Mouse (Mus musculus): Measurements from ENCODE around the gene Pik3r2. TPM values are rescaled to one million over a fixed set of nuclear protein-coding genes. Genes with fewer than 3 reads are reported as not detected.

The Pik3r2 gene
- polyA plus RNA-seq, 1 experiment from 2014 or later = 56.8 TPM

GRCm38 (mm10) chr8:70753151-70753550 is 23.4 kb downstream of the Pik3r2 start:
- Histone ChIP-seq H3K9me3 (no peaks in the 10 kb centered on the region), H3K27me3 (peaks cover 12% of the 10 kb centered on the region), H3K36me3 (no peaks in the 10 kb centered on the region), H3K9ac (peak overlapping the region; percentile 14; the same call in 1 of the 2 replicates), H3K27ac (peak overlapping the region; percentile 78), H3K4me3 (peak overlapping the region; percentile 10; the same call in 1 of the 2 replicates), H3K4me1 (peaks cover 32% of the 10 kb centered on the region), H3K4me2 (peak overlapping the region; percentile 47)
- ATAC-seq (ENCODE audit: borderline replicate concordance, extremely low read depth, low FRiP score, low TSS enrichment) = no peak
- WGBS = 14% methylated on average over 21 of the region's 21 CpGs

- peaks cover 32% of the 10 kb centered on the region for H3K4me1 ChIP-seq
- peaks cover 22% of the 10 kb centered on the region for H3K27me3 ChIP-seq
- H3K4me3 ChIP-seq = no peak overlapping the region
- H3K9me3 ChIP-seq = no peaks in the 10 kb centered on the region
- H3K27ac ChIP-seq = peak overlapping the region; percentile 78
- no peaks in the 10 kb centered on the region for H3K36me3 ChIP-seq
- no peak for ATAC-seq (ENCODE audit: borderline replicate concordance, extremely low read depth, low FRiP score, low TSS enrichment)
- no peak overlapping the region; the same call in 1 of the 2 replicates for H3K4me2 ChIP-seq
- no peak overlapping the region for H3K9ac ChIP-seq
- 19% methylated on average over 11 of the region's 11 CpGs for WGBS
These were observed 24.3 kb downstream of the Pik3r2 start for GRCm38 (mm10) chr8:70752000-70752764.

GRCm38 (mm10) chr8:70750128-70750680 is 26.3 kb downstream of the Pik3r2 start:
- Histone ChIP-seq H3K4me3 (no peak overlapping the region), H3K27ac (no peak overlapping the region), H3K4me1 (peaks cover 28% of the 10 kb centered on the region), H3K4me2 (no peak overlapping the region), H3K27me3 (peaks cover 42% of the 10 kb centered on the region), H3K9ac (no peak overlapping the region), H3K36me3 (no peaks in the 10 kb centered on the region), H3K9me3 (no peaks in the 10 kb centered on the region)
- no peak for ATAC-seq (ENCODE audit: borderline replicate concordance, extremely low read depth, low FRiP score, low TSS enrichment)
- WGBS = 75% methylated on average over 13 of the region's 13 CpGs

- Histone ChIP-seq H3K4me1 (peaks cover 27% of the 10 kb centered on the region), H3K27ac (no peak overlapping the region), H3K9me3 (no peaks in the 10 kb centered on the region), H3K27me3 (peaks cover 52% of the 10 kb centered on the region), H3K36me3 (no peaks in the 10 kb centered on the region), H3K4me3 (no peak overlapping the region), H3K4me2 (no peak overlapping the region), H3K9ac (no peak overlapping the region)
- no peak for ATAC-seq (ENCODE audit: borderline replicate concordance, extremely low read depth, low FRiP score, low TSS enrichment)
- WGBS = 74% methylated on average over 19 of the region's 19 CpGs
These were observed 27.3 kb downstream of the Pik3r2 start for GRCm38 (mm10) chr8:70749097-70749674.

GRCm38 (mm10) chr8:70748246-70749096 is 28.0 kb downstream of the Pik3r2 start:
- 82% methylated on average over 23 of the region's 23 CpGs for WGBS
- ATAC-seq (ENCODE audit: borderline replicate concordance, extremely low read depth, low FRiP score, low TSS enrichment) = no peak

GRCm38 (mm10) chr8:70747211-70747890 is 29.2 kb downstream of the Pik3r2 start:
- no peak overlapping the region for H3K4me2 ChIP-seq
- H3K4me3 ChIP-seq = no peak overlapping the region
- WGBS = 85% methylated on average over 18 of the region's 18 CpGs
- no peaks in the 10 kb centered on the region for H3K9me3 ChIP-seq
- H3K27ac ChIP-seq = no peak overlapping the region
- peaks cover 70% of the 10 kb centered on the region for H3K27me3 ChIP-seq
- peaks cover 20% of the 10 kb centered on the region for H3K4me1 ChIP-seq
- no peak for ATAC-seq (ENCODE audit: borderline replicate concordance, extremely low read depth, low FRiP score, low TSS enrichment)
- no peak overlapping the region for H3K9ac ChIP-seq
- no peaks in the 10 kb centered on the region for H3K36me3 ChIP-seq

More at GRCm38 (mm10) chr8:70748246-70749096, 28.0 kb downstream of the Pik3r2 start:
- peaks cover 27% of the 10 kb centered on the region for H3K4me1 ChIP-seq
- no peak overlapping the region for H3K4me3 ChIP-seq
- H3K27ac ChIP-seq = no peak overlapping the region
- no peak overlapping the region for H3K9ac ChIP-seq
- H3K4me2 ChIP-seq = no peak overlapping the region
- H3K36me3 ChIP-seq = no peaks in the 10 kb centered on the region
- H3K9me3 ChIP-seq = no peaks in the 10 kb centered on the region
- peaks cover 59% of the 10 kb centered on the region for H3K27me3 ChIP-seq

- ATAC-seq (ENCODE audit: borderline replicate concordance, extremely low read depth, low FRiP score, low TSS enrichment) = no peak
- no peaks in the 10 kb centered on the region for H3K36me3 ChIP-seq
- H3K4me3 ChIP-seq = no peak overlapping the region
- H3K4me2 ChIP-seq = no peak overlapping the region
- WGBS = 56% methylated on average over 9 of the region's 9 CpGs
- H3K4me1 ChIP-seq = peaks cover 15% of the 10 kb centered on the region
- H3K9me3 ChIP-seq = no peaks in the 10 kb centered on the region
- H3K27ac ChIP-seq = no peak overlapping the region
- no peak overlapping the region for H3K9ac ChIP-seq
- peaks cover 77% of the 10 kb centered on the region for H3K27me3 ChIP-seq
These were observed 29.8 kb downstream of the Pik3r2 start for GRCm38 (mm10) chr8:70746676-70747075.

- no peak overlapping the region for H3K9ac ChIP-seq
- H3K4me3 ChIP-seq = no peak overlapping the region
- H3K4me1 ChIP-seq = peaks cover 15% of the 10 kb centered on the region
- no peaks in the 10 kb centered on the region for H3K36me3 ChIP-seq
- H3K4me2 ChIP-seq = no peak overlapping the region
- ATAC-seq (ENCODE audit: borderline replicate concordance, extremely low read depth, low FRiP score, low TSS enrichment) = no peak
- 46% methylated on average over 19 of the region's 19 CpGs for WGBS
- no peaks in the 10 kb centered on the region for H3K9me3 ChIP-seq
- H3K27me3 ChIP-seq = peaks cover 86% of the 10 kb centered on the region
- no peak overlapping the region for H3K27ac ChIP-seq
These were observed 30.8 kb downstream of the Pik3r2 start for GRCm38 (mm10) chr8:70745691-70746220.

- Histone ChIP-seq H3K4me2 (no peak overlapping the region), H3K4me3 (no peak overlapping the region), H3K36me3 (no peaks in the 10 kb centered on the region), H3K9me3 (no peaks in the 10 kb centered on the region), H3K27ac (no peak overlapping the region), H3K4me1 (peaks cover 15% of the 10 kb centered on the region), H3K27me3 (peaks cover 94% of the 10 kb centered on the region), H3K9ac (no peak overlapping the region)
- no peak for ATAC-seq (ENCODE audit: borderline replicate concordance, extremely low read depth, low FRiP score, low TSS enrichment)
- 41% methylated on average over 11 of the region's 11 CpGs for WGBS
These were observed 31.7 kb downstream of the Pik3r2 start for GRCm38 (mm10) chr8:70744806-70745205.

- peaks cover 15% of the 10 kb centered on the region for H3K4me1 ChIP-seq
These were observed 32.6 kb downstream of the Pik3r2 start for GRCm38 (mm10) chr8:70743656-70744590.

More at GRCm38 (mm10) chr8:70743656-70744590, 32.6 kb downstream of the Pik3r2 start:
- Histone ChIP-seq H3K27me3 (peaks cover 90% of the 10 kb centered on the region), H3K9ac (peak overlapping the region; percentile 29; the same call in 1 of the 2 replicates), H3K4me2 (peak overlapping the region; percentile 52), H3K9me3 (no peaks in the 10 kb centered on the region), H3K36me3 (no peaks in the 10 kb centered on the region), H3K4me3 (peak overlapping the region; percentile 27), H3K27ac (no peak overlapping the region)
- ATAC-seq (ENCODE audit: borderline replicate concordance, extremely low read depth, low FRiP score, low TSS enrichment) = peak; percentile 41; the same call in 1 of the 2 replicates
- WGBS = 6% methylated on average over 48 of the region's 48 CpGs
